Mouse (Mus musculus) thymus, adult 2 months (tissue): ENCODE data around the gene Nek8. TPM values are rescaled to one million over a fixed set of nuclear protein-coding genes. Genes with fewer than 3 reads are reported as not detected.

Experiments
- DNase-seq: peaks from one replicate; pipeline ENCODE4 v3.0.0; 2021
- H3K27ac ChIP-seq: fragments of 200-500 bp; 2 replicates; pipeline ENCODE4 v1.5.1; 2012; ENCODE audit warnings: low read length, control low read depth; ENCODE audit not compliant: control insufficient read depth, insufficient read depth
- H3K27me3 ChIP-seq: fragments of 200-500 bp; 2 replicates; pipeline ENCODE4 v1.6.1; 2012; ENCODE audit warnings: mild to moderate bottlenecking, low read length, moderate library complexity, mixed read lengths; ENCODE audit not compliant: control insufficient read depth, insufficient read depth
- H3K36me3 ChIP-seq: fragments of 200-500 bp; 2 replicates; pipeline ENCODE4 v1.6.1; 2012; ENCODE audit warnings: mild to moderate bottlenecking, low read length, moderate library complexity; ENCODE audit not compliant: control insufficient read depth, insufficient read depth
- H3K4me1 ChIP-seq: fragments of 200-500 bp; replicated peaks from 2 replicates; pipeline ENCODE4 v1.6.1; 2012; ENCODE audit warnings: low read length; ENCODE audit not compliant: control insufficient read depth, insufficient read depth
- H3K4me3 ChIP-seq: fragments of 200-500 bp; 2 replicates; pipeline ENCODE4 v1.5.1; 2012; ENCODE audit warnings: mild to moderate bottlenecking, low read length, control low read depth, moderate library complexity; ENCODE audit not compliant: control insufficient read depth, insufficient read depth
- CTCF ChIP-seq: fragments of 200-500 bp; IDR thresholded peaks from 2 replicates; pipeline ENCODE4 v1.5.1; 2012; ENCODE audit warnings: mild to moderate bottlenecking, control low read depth, low read length, moderate library complexity, borderline replicate concordance; ENCODE audit not compliant: control insufficient read depth, poor library complexity, insufficient read depth; ENCODE audit errors: extremely low read depth
- POLR2A ChIP-seq: fragments of 200-500 bp; IDR thresholded peaks from 2 replicates; pipeline ENCODE4 v1.6.1; 2012; ENCODE audit warnings: mild to moderate bottlenecking, low read length, control low read depth, moderate library complexity; ENCODE audit not compliant: control insufficient read depth, poor library complexity, insufficient read depth; ENCODE audit errors: extremely low read depth
- WGBS: fragments of 180-500 bp; shearing (Covaris S2); methylation state at CpG from one replicate; pipeline ENCODE4 v1.1.7; 2018; 5-methylcytosine and 5-hydroxymethylcytosine counted together
- polyA plus RNA-seq: library from polyadenylated mRNA; depleted of rRNA; stranded (reverse); fragments of >200 nt; gene quantifications from 2 replicates; pipeline ENCODE4 v1.2.3, GENCODE M21; 2012

Gene Nek8
- polyA plus RNA-seq, 1 experiment = 27.4 TPM

GRCm38 (mm10) chr11:78172748-78173383 is 3.6 kb downstream of the Nek8 start:
- WGBS = 97% methylated on average over 19 of the region's 19 CpGs

GRCm38 (mm10) chr11:78172034-78172747 is 4.3 kb downstream of the Nek8 start:
- Histone ChIP-seq H3K27ac (no peak overlapping the region), H3K4me1 (peaks cover 10% of the 10 kb centered on the region), H3K36me3 (no peaks in the 10 kb centered on the region), H3K27me3 (no peaks in the 10 kb centered on the region), H3K4me3 (no peak overlapping the region)
- TF ChIP-seq POLR2A (no peak), CTCF (no peak)
- WGBS = 94% methylated on average over 16 of the region's 16 CpGs
- no peak for DNase-seq

More at GRCm38 (mm10) chr11:78172748-78173383, 3.6 kb downstream of the Nek8 start:
- TF ChIP-seq CTCF (no peak), POLR2A (no peak)
- H3K36me3 ChIP-seq = no peaks in the 10 kb centered on the region
- DNase-seq = no peak
- H3K4me1 ChIP-seq = peaks cover 16% of the 10 kb centered on the region
- no peak overlapping the region for H3K27ac ChIP-seq
- H3K4me3 ChIP-seq = no peak overlapping the region
- no peaks in the 10 kb centered on the region for H3K27me3 ChIP-seq

GRCm38 (mm10) chr11:78171328-78171727 is 5.1 kb downstream of the Nek8 start:
- no peak for DNase-seq
- WGBS = 58% methylated on average over 4 of the region's 4 CpGs

GRCm38 (mm10) chr11:78170306-78170705 is 6.2 kb downstream of the Nek8 start:
- WGBS = 94% methylated on average over 15 of the region's 15 CpGs
- Histone ChIP-seq H3K4me1 (peaks cover 17% of the 10 kb centered on the region), H3K36me3 (no peaks in the 10 kb centered on the region), H3K27me3 (no peaks in the 10 kb centered on the region), H3K27ac (no peak overlapping the region), H3K4me3 (no peak overlapping the region)
- no peak for TF ChIP-seq CTCF
- no peak for DNase-seq

More at GRCm38 (mm10) chr11:78171328-78171727, 5.1 kb downstream of the Nek8 start:
- Histone ChIP-seq H3K4me3 (no peak overlapping the region), H3K27me3 (no peaks in the 10 kb centered on the region), H3K36me3 (no peaks in the 10 kb centered on the region), H3K27ac (no peak overlapping the region), H3K4me1 (peaks cover 8% of the 10 kb centered on the region)
- TF ChIP-seq CTCF = no peak
- no peak for TF ChIP-seq POLR2A

- peak; percentile 82 for DNase-seq
- Histone ChIP-seq H3K36me3 (no peaks in the 10 kb centered on the region), H3K27me3 (no peaks in the 10 kb centered on the region), H3K4me3 (peak overlapping the region; percentile 35), H3K4me1 (peaks cover 17% of the 10 kb centered on the region), H3K27ac (peak overlapping the region; percentile 80)
- TF ChIP-seq POLR2A = 0 out of 2 replicates have a peak, but pooled peaks have one; percentile 41
- 0 out of 2 replicates have a peak, but pooled peaks have one; percentile 26 for TF ChIP-seq CTCF
- 21% methylated on average over 19 of the region's 19 CpGs for WGBS
These were observed 7.7 kb downstream of the Nek8 start for GRCm38 (mm10) chr11:78168541-78169468.
